Mouse (Mus musculus) thymus, postnatal 25 days (tissue): ENCODE measurements at regions not wholly inside any gene's neighbourhood (a gene's known extent, or its start where the extent isn't known, plus 50 kb on each side); places are given as distances from the start of the nearest gene placed in this dataset.

Experiments
- DNase-seq: peaks from one replicate; pipeline ENCODE4 v3.0.0; 2022

- DNase-seq: no peak
Observed at GRCm38 (mm10) chrX:12834681-12835080, 72.8 kb upstream of the Med14 start.

DNA sequence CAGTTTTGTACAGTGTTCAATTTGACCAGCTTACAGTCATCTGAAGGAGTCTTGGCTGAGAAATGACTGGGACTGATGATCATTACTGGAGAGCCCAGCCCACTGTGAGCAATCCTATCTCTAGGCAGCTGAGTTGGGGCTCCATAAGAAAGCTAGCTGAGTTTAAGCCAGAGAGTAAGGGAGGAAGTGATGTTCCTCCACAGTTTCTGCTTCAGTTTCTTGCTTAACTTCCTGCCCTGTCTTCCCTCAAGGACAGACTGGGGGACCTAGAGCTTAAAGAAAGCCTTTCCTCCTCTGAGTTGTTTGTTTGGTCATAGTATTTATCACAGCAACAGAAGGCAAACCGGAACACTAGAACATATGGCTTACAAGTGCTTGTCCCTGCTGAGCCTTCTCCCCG, 70.8 kb upstream of the Med14 start:
- DNase-seq: no peak

DNA sequence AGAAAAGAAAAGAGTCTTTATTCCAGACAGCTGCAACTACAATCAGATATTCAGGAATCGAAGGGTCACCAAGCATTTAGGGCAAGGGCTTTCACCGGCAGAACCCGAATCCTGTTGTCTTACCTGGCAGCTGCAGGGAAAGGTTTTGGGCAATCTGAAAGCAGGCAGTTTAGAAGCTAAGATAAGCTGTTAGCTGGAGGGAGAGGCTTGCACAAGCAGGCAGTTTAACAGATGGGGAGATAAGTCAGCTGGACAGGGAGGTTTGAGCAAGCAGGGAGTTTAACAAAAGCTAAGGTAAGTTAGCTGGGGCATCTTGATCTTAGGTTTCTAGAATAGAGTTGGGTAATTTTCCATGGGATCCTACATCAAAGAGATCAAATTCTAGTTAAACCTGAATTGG, 67.3 kb upstream of the Med14 start:
- DNase-seq: no peak

GRCm38 (mm10) chrX:12827299-12827872, 65.5 kb upstream of the Med14 start:
- DNase-seq: no peak

GRCm38 (mm10) chrX:12826646-12827045, 64.8 kb upstream of the Med14 start:
- no peak for DNase-seq

GRCm38 (mm10) chrX:12825262-12825661, 63.4 kb upstream of the Med14 start:
- no peak for DNase-seq

GRCm38 (mm10) chrX:12824497-12824896, 62.6 kb upstream of the Med14 start:
- DNase-seq: no peak

DNA sequence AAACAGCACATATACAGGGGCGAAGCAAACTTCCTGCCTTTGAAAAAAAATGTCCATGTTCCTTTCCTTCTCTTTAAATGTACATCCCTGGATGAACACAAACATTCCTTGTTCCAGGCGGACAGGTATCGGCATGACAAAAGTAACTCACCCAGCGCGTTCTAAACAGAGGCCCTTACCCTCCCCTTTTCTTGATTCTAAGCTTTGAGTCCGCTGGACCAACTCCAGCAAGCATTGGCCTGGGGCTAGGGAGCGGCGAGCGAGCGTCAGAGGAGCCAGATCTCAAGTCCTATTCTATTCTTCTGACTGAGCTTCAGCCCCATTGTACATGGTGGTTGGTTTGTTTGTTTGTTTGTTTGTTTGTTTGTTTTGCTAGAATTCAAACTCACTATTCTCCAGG, 60.9 kb upstream of the Med14 start:
- no peak for DNase-seq

DNA sequence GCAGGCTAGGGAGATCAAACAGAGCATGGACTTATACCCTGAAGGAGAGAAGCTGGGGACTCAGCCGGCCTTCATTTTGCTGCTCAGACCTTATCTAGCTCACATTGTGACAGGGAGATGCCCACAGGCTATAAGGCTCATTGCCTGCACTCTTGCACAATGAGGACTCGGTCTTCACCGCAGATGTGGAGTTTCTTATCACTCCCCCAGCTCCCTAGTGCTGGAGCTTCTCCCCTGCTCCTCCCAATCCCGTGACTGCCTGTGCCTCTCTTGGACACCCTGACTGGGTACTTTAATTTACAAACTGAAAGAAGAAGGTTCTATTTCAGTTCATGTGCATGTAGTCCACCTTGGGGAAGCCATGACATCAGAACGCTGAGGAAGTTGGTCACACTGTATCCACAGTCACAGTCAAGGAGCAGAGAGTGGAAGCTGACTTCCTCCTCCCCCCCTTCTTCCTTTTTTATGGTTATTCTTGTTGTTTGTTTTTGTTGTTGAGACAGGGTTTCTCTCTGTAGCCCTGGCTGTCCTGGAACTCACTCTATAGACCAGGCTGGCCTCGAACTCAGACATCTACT, 51.3 kb upstream of the Med14 start:
- DNase-seq: no peak
